Mouse (Mus musculus): ENCODE data around the gene Gfi1b.

Gfi1b gene

GRCm38 (mm10) chr2:28621664-28622171, at the start of gene Gfi1b:
Gene Gfi1b, minus strand, starts transcription at chr2:28621982.
- DNase-seq (ENCODE audit: low read depth): peak; percentile 92

GRCm38 (mm10) chr2:28671438-28671837, 49.7 kb upstream of the Gfi1b start:
- no peak for DNase-seq (ENCODE audit: low read depth)

- DNase-seq (ENCODE audit: low read depth): no peak
Observed at GRCm38 (mm10) chr2:28665818-28666217, 44.0 kb upstream of the Gfi1b start.

- no peak for DNase-seq (ENCODE audit: low read depth)
Observed at GRCm38 (mm10) chr2:28662891-28663290, 41.1 kb upstream of the Gfi1b start.

GRCm38 (mm10) chr2:28656216-28656615, 34.4 kb upstream of the Gfi1b start:
- no peak for DNase-seq (ENCODE audit: low read depth)

- DNase-seq (ENCODE audit: low read depth): peak; percentile 65
Observed at GRCm38 (mm10) chr2:28654295-28654694, 32.5 kb upstream of the Gfi1b start.

GRCm38 (mm10) chr2:28653351-28653750, 31.6 kb upstream of the Gfi1b start:
- peak; percentile 18 for DNase-seq (ENCODE audit: low read depth)

GRCm38 (mm10) chr2:28650526-28650925, 28.7 kb upstream of the Gfi1b start:
- no peak for DNase-seq (ENCODE audit: low read depth)

GRCm38 (mm10) chr2:28643081-28643480, 21.3 kb upstream of the Gfi1b start:
- no peak for DNase-seq (ENCODE audit: low read depth)

GRCm38 (mm10) chr2:28641435-28641941, 19.7 kb upstream of the Gfi1b start:
- peak; percentile 34 for DNase-seq (ENCODE audit: low read depth)

- DNase-seq (ENCODE audit: low read depth): peak; percentile 97
Observed at GRCm38 (mm10) chr2:28640461-28641424, 19.0 kb upstream of the Gfi1b start, which contains the start of gene Tsc1. Gene Tsc1, plus strand, starts transcription at chr2:28641228.

- peak; percentile 68 for DNase-seq (ENCODE audit: low read depth)
Observed at GRCm38 (mm10) chr2:28639794-28640193, 18.0 kb upstream of the Gfi1b start.

GRCm38 (mm10) chr2:28638886-28639285, 17.1 kb upstream of the Gfi1b start:
- DNase-seq (ENCODE audit: low read depth): no peak

- DNase-seq (ENCODE audit: low read depth): no peak
Observed at GRCm38 (mm10) chr2:28638352-28638751, 16.6 kb upstream of the Gfi1b start.

- DNase-seq (ENCODE audit: low read depth): no peak
Observed at GRCm38 (mm10) chr2:28637106-28637845, 15.5 kb upstream of the Gfi1b start.

- DNase-seq (ENCODE audit: low read depth): no peak
Observed at GRCm38 (mm10) chr2:28635199-28635598, 13.4 kb upstream of the Gfi1b start.

GRCm38 (mm10) chr2:28633136-28633535, 11.4 kb upstream of the Gfi1b start:
- DNase-seq (ENCODE audit: low read depth): peak; percentile 64

- no peak for DNase-seq (ENCODE audit: low read depth)
Observed at GRCm38 (mm10) chr2:28632626-28633025, 10.8 kb upstream of the Gfi1b start.

- no peak for DNase-seq (ENCODE audit: low read depth)
Observed at GRCm38 (mm10) chr2:28629911-28630381, 8.2 kb upstream of the Gfi1b start.

GRCm38 (mm10) chr2:28628053-28628452, 6.3 kb upstream of the Gfi1b start:
- peak; percentile 45 for DNase-seq (ENCODE audit: low read depth)

- DNase-seq (ENCODE audit: low read depth): no peak
Observed at GRCm38 (mm10) chr2:28626038-28626437, 4.3 kb upstream of the Gfi1b start.

GRCm38 (mm10) chr2:28624870-28625269, 3.1 kb upstream of the Gfi1b start:
- no peak for DNase-seq (ENCODE audit: low read depth)
